Mouse (Mus musculus) thymus, adult 2 months (tissue): ENCODE measurements around the gene Krcc1.

Experiments used
- CTCF ChIP-seq: fragments of 200-500 bp; IDR thresholded peaks from 2 replicates; pipeline ENCODE4 v1.5.1; 2012; ENCODE audit warnings: mild to moderate bottlenecking, control low read depth, low read length, moderate library complexity, borderline replicate concordance; ENCODE audit not compliant: control insufficient read depth, poor library complexity, insufficient read depth; ENCODE audit errors: extremely low read depth
- POLR2A ChIP-seq: fragments of 200-500 bp; IDR thresholded peaks from 2 replicates; pipeline ENCODE4 v1.6.1; 2012; ENCODE audit warnings: mild to moderate bottlenecking, low read length, control low read depth, moderate library complexity; ENCODE audit not compliant: control insufficient read depth, poor library complexity, insufficient read depth; ENCODE audit errors: extremely low read depth

- TF ChIP-seq CTCF (no peak), POLR2A (no peak)
Measured at GRCm38 (mm10) chr6:71259166-71259565, 12.3 kb upstream of the Krcc1 start.
